Mouse (Mus musculus) forebrain, embryonic 14.5 days (tissue): ENCODE results near the gene Tbxas1. TPM values are rescaled to one million over a fixed set of nuclear protein-coding genes. Genes with fewer than 3 reads are reported as not detected.

Source experiments
- ATAC-seq: fragments of 200-750 bp; cut with Nextera tagmentation; 2 replicates; pipeline ENCODE4 v1.8.0; 2017; ENCODE audit warnings: mild to moderate bottlenecking, moderate library complexity
- DNase-seq: peaks from one replicate; pipeline ENCODE4 v3.0.0-alpha.2; 2015; ENCODE audit warnings: low spot score
- H3K27ac ChIP-seq: fragments of 300-500 bp; sonication (generic); 2 replicates; pipeline ENCODE4 v1.5.1; 2014; ENCODE audit warnings: low read depth, mild to moderate bottlenecking, control low read depth, low read length, moderate library complexity
- H3K27me3 ChIP-seq: fragments of 300-500 bp; sonication (generic); replicated peaks from 2 replicates; pipeline ENCODE4 v1.6.1; 2014; ENCODE audit warnings: low read length, control low read depth, mixed read lengths; ENCODE audit not compliant: control insufficient read depth, insufficient read depth
- H3K36me3 ChIP-seq: fragments of 300-500 bp; sonication (generic); 2 replicates; pipeline ENCODE4 v1.6.1; 2014; ENCODE audit warnings: low read length, control low read depth; ENCODE audit not compliant: control insufficient read depth, insufficient read depth
- H3K4me1 ChIP-seq: fragments of 300-500 bp; sonication (generic); 2 replicates; pipeline ENCODE4 v1.6.1; 2014; ENCODE audit warnings: antibody characterized with exemption, low read length, control low read depth; ENCODE audit not compliant: control insufficient read depth, insufficient read depth
- H3K4me2 ChIP-seq: fragments of 300-500 bp; sonication (generic); 2 replicates; pipeline ENCODE4 v1.6.1; 2014; ENCODE audit warnings: mild to moderate bottlenecking, control low read depth, low read length
- H3K4me3 ChIP-seq: fragments of 300-500 bp; sonication (generic); 2 replicates; pipeline ENCODE4 v1.5.1; 2014; ENCODE audit warnings: low read depth, low read length, control low read depth
- H3K9ac ChIP-seq: fragments of 300-500 bp; sonication (generic); 2 replicates; pipeline ENCODE4 v1.6.1; 2014; ENCODE audit warnings: mild to moderate bottlenecking, low read length, control low read depth, moderate library complexity
- H3K9me3 ChIP-seq: fragments of 300-500 bp; sonication (generic); replicated peaks from 2 replicates; pipeline ENCODE4 v1.6.1; 2016; ENCODE audit warnings: low read length, control low read depth, mixed read lengths; ENCODE audit not compliant: control insufficient read depth
- WGBS: fragments of 180-500 bp; shearing (Covaris S2); extraction: QIAGEN DNeasy Blood & Tissue Kit; methylation state at CpG from one replicate; pipeline ENCODE4 v1.1.7; 2014; 5-methylcytosine and 5-hydroxymethylcytosine counted together
- polyA plus RNA-seq: library from polyadenylated mRNA; unstranded; fragments of >200 nt; fragmentation: Nextera tagmentation; extraction: Ambion mirVana; gene quantifications from 2 replicates; pipeline ENCODE4 v1.2.1, GENCODE M21; 2014

Tbxas1 gene
- polyA plus RNA-seq, 1 experiment from 2014 or later = 1.2 TPM

- 66% methylated on average over 5 of the region's 5 CpGs for WGBS
- no peak overlapping the region for H3K9ac ChIP-seq
Measured at GRCm38 (mm10) chr6:39132556-39132955, 257.4 kb downstream of the Tbxas1 start.

More at GRCm38 (mm10) chr6:39132556-39132955, 257.4 kb downstream of the Tbxas1 start:
- H3K36me3 ChIP-seq = peaks cover 16% of the 10 kb centered on the region
- DNase-seq (no peak), ATAC-seq (no peak)
- no peak overlapping the region for H3K4me2 ChIP-seq
- no peak overlapping the region for H3K27ac ChIP-seq
- H3K9me3 ChIP-seq = peaks cover 2% of the 10 kb centered on the region; the same call in 1 of the 2 replicates
- H3K4me3 ChIP-seq = no peak overlapping the region
- no peaks in the 10 kb centered on the region for H3K27me3 ChIP-seq
- H3K4me1 ChIP-seq = no peaks in the 10 kb centered on the region

Other genes with a start within 250 kb of the Tbxas1 start
- 0.16 TPM in 1 of 2 replicates, not detected in the other for gene Klrg2, start 238.2 kb upstream of the Tbxas1 start, polyA plus RNA-seq
- 8.8 and 9.3 TPM in 2 replicates for gene Clec2l, start 212.3 kb upstream of the Tbxas1 start, polyA plus RNA-seq
- gene Hipk2, start 761 bp downstream of the Tbxas1 start, polyA plus RNA-seq = 16.0 and 19.1 TPM in 2 replicates
- 2.3 TPM in 2 replicates for gene Parp12, start 242.9 kb downstream of the Tbxas1 start, polyA plus RNA-seq